In the genomic region with DNA sequence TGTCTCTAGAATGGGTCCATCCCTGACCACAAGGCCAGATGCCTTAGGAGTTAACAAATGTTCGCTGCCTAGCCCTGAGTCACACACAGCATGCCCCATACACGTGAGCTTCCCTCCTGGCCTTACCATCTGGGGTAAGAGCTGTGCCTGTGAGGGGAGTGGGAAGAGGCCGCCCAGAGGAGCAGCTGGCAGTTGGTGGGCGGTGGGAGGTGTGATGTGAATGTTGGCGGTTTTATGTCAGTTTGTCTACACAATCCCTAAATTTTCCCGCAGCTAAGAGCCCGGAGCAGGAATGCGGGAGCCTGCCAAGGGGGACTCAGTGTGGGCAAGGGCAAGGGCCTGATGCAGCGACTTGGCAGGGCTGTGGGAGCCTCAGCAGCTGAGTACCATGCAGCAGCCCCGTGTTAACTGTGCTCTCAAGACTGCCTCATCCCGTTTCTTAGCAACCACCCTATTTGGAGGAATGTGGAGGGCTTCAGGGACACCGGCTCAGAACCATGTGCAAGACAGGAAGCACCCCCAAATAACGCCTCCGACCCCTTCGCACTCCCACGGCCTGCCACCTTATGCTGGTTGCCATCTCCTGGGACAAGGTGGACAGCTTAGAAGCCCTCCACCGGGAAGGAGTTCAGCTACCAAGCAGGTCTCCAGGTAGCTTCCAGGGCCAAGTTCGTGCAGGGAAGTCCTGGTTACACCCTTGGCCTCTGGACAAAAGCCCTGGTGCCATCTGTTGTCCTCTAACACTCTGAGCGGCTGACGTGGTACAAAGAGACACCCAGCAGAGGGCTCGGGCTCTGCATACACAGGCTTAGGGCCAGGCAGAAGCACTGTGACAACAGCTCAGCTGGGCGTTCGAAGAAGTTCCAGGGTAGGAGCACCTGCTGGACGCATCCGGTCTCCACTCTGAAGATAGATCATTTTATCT, we compare ENCODE assay signal across 7 mouse cellular contexts. TPM values are rescaled to one million over a fixed set of nuclear protein-coding genes. Genes with fewer than 3 reads are reported as not detected.
DNase-seq lines count a peak whose midpoint lies in the region; ATAC-seq and TF ChIP-seq lines count a peak whose summit lies in the region.

No protein-coding gene starts in this region.

- in situ Hi-C loops in ES-E14 (cut with MboI; ENCODE audit: low sequenced_read_pairs in 2 of 2, unreplicated experiment in 2 of 2), result no loop called here

- peak overlapping the region; percentile 61 for H3K4me2 ChIP-seq in forebrain, embryonic 16.5 days (ENCODE audit: low read length)
- no peak overlapping the region for H3K4me2 ChIP-seq in myocyte (ENCODE audit: low read depth)

- H3K4me3 ChIP-seq in ES-E14 (ENCODE audit: insufficient read depth in 1 of 2, low read depth in 1 of 2, low read length in 2 of 2, poor library complexity in 1 of 2, severe bottlenecking in 1 of 2) (peak overlapping the region in 1 of 2 experiments; percentile 28; a peak in 1 of 4 replicates), myocyte (no peak overlapping the region)
- H3K4me3 ChIP-seq in brown adipose tissue, adult 24 weeks (ENCODE audit: insufficient read depth, low read depth, low read length), result no peak overlapping the region
- peak overlapping the region; percentile 29 for H3K4me3 ChIP-seq in forebrain, embryonic 16.5 days (replicated peaks; ENCODE audit: low read length)

- WGBS in forebrain, embryonic 16.5 days, result 13% methylated on average over 25 of the region's 25 CpGs

- H3K9ac ChIP-seq in ES-E14 (ENCODE audit: insufficient read depth, low read depth, low read length, poor library complexity, severe bottlenecking), result peak overlapping the region; percentile 8; the same call in 1 of the 2 replicates
- peak overlapping the region; percentile 23 for H3K9ac ChIP-seq in forebrain, embryonic 16.5 days (replicated peaks; ENCODE audit: low read depth, low read length)

- peak; percentile 94 for ATAC-seq in forebrain, embryonic 16.5 days

- H3K4me1 ChIP-seq in ES-E14 (ENCODE audit: control insufficient read depth in 2 of 2, insufficient read depth in 2 of 2, low read length in 2 of 2, poor library complexity in 1 of 2), result peaks cover 0 to 16% of the 10 kb centered on the region in 2 experiments; a peak in 2 of 4 replicates
- H3K4me1 ChIP-seq in brown adipose tissue, adult 24 weeks (ENCODE audit: control insufficient read depth, insufficient read depth, insufficient read length, low read length), result peaks cover 49% of the 10 kb centered on the region
- H3K4me1 ChIP-seq in forebrain, embryonic 16.5 days (replicated peaks; ENCODE audit: control insufficient read depth, insufficient read depth, low read length), result peaks cover 41% of the 10 kb centered on the region

- H3K79me2 ChIP-seq in myocyte (ENCODE audit: control insufficient read depth, insufficient read depth), result peaks cover 7% of the 10 kb centered on the region

- no peak for DNase-seq in ES-E14 (ENCODE audit: low read depth, low spot score)
- peak; percentile 95 for DNase-seq in layer of hippocampus, adult 9-11 months
- no peak for DNase-seq in kidney, postnatal 14 days
- no peak for DNase-seq in lung, postnatal 10 days

- H3K36me3 ChIP-seq in ES-E14 (ENCODE audit: control insufficient read depth, insufficient read depth, low read length, poor library complexity, severe bottlenecking) (no peaks in the 10 kb centered on the region), myocyte (ENCODE audit: control insufficient read depth, insufficient read depth) (no peaks in the 10 kb centered on the region)
- H3K36me3 ChIP-seq in forebrain, embryonic 16.5 days (ENCODE audit: control insufficient read depth, insufficient read depth), result no peaks in the 10 kb centered on the region

- H3K27me3 ChIP-seq in forebrain, embryonic 16.5 days (replicated peaks; ENCODE audit: control insufficient read depth, insufficient read depth, low read length), result no peaks in the 10 kb centered on the region
- no peaks in the 10 kb centered on the region for H3K27me3 ChIP-seq in myocyte (ENCODE audit: control insufficient read depth, insufficient read depth, insufficient read length)

- no peak for TF ChIP-seq POLR2A in myocyte (IDR thresholded peaks at IDR 0.05; ENCODE audit: insufficient read length, low read depth)

- no peaks in the 10 kb centered on the region for H3K9me3 ChIP-seq in ES-E14 (ENCODE audit: control insufficient read depth, insufficient read depth, low read depth, low read length)
- H3K9me3 ChIP-seq in forebrain, embryonic 16.5 days (ENCODE audit: control insufficient read depth, low read length), result no peaks in the 10 kb centered on the region

- no peak overlapping the region for H3ac ChIP-seq in myocyte (ENCODE audit: control insufficient read depth, insufficient read length)

- H3K27ac ChIP-seq in ES-E14 (ENCODE audit: insufficient read depth, low read depth, low read length, poor library complexity, severe bottlenecking), result no peak overlapping the region
- peak overlapping the region; percentile 65 for H3K27ac ChIP-seq in brown adipose tissue, adult 24 weeks (replicated peaks; ENCODE audit: low read depth, low read length)
- peak overlapping the region; percentile 93 for H3K27ac ChIP-seq in forebrain, embryonic 16.5 days (ENCODE audit: low read length)

TF ChIP-seq in ES-E14, 5 proteins besides CTCF, POLR2A, EP300 and RAD21:
- TF ChIP-seq ZC3H11A (IDR thresholded peaks at IDR 0.05; ENCODE audit: borderline replicate concordance, low read depth, low read length) (no peak), MAFK (IDR thresholded peaks at IDR 0.05; ENCODE audit: insufficient read depth, low read depth, low read length) (no peak), HCFC1 (IDR thresholded peaks at IDR 0.05; ENCODE audit: borderline replicate concordance, insufficient read depth, low read length) (no peak), CHD2 (IDR thresholded peaks at IDR 0.05; ENCODE audit: low read depth, low read length) (no peak), ZNF384 (IDR thresholded peaks at IDR 0.05; ENCODE audit: low read depth, low read length) (no peak)

TF ChIP-seq in myocyte, 11 proteins besides CTCF, POLR2A, EP300 and RAD21:
- TF ChIP-seq REST (IDR thresholded peaks at IDR 0.05; ENCODE audit: insufficient read depth, insufficient read length), result no peak
- peak in 2 of 3 experiments; percentile 71 to 86 for TF ChIP-seq MYOD1 (IDR thresholded peaks at IDR 0.05; ENCODE audit: control insufficient read depth in 1 of 3, insufficient read length in 2 of 3, low read depth in 2 of 3)
- no peak for TF ChIP-seq USF1 (IDR thresholded peaks at IDR 0.05; ENCODE audit: low read depth)
- TF ChIP-seq CEBPB (IDR thresholded peaks at IDR 0.05; ENCODE audit: insufficient read depth, poor library complexity, severe bottlenecking), result no peak
- TF ChIP-seq TCF3 (IDR thresholded peaks at IDR 0.05; ENCODE audit: insufficient read length, low read depth), result no peak
- no peak for TF ChIP-seq POLR2AphosphoS2 (IDR thresholded peaks at IDR 0.05; ENCODE audit: insufficient read length, low read depth)
- peak in 2 of 3 experiments; percentile 81 to 95 for TF ChIP-seq MYOG (IDR thresholded peaks at IDR 0.05; ENCODE audit: control insufficient read depth in 1 of 3, insufficient read depth in 1 of 3, insufficient read length in 2 of 3, low read depth in 2 of 3)
- TF ChIP-seq TCF12 (IDR thresholded peaks at IDR 0.05; ENCODE audit: insufficient read depth, poor library complexity, severe bottlenecking), result peak; percentile 50
- peak; percentile 6 for TF ChIP-seq MAX (IDR thresholded peaks at IDR 0.05; ENCODE audit: low read depth)
- peak; percentile 33 for TF ChIP-seq SRF (IDR thresholded peaks at IDR 0.05; ENCODE audit: control insufficient read depth, insufficient read length, low read depth)
- no peak for TF ChIP-seq E2F4 (IDR thresholded peaks at IDR 0.05; ENCODE audit: insufficient read depth)
TF ChIP-seq in myocyte: peak in this region for 5.

RNA-seq across cellular contexts. Expression of a gene that starts 35.5 kb away (rescaled TPM):
- total RNA-seq in ES-E14 (2012; rRNA removed), result 10.3 and 15.7 TPM in 2 replicates
- polyA plus RNA-seq in brown adipose tissue, adult 24 weeks (2012; ENCODE audit: insufficient read depth, insufficient read length, missing spikeins), result 8.0 and 14.4 TPM in 2 replicates
- 6.6 and 9.8 TPM in 2 replicates for polyA plus RNA-seq in forebrain, embryonic 16.5 days (2015; fragmentation: Nextera tagmentation; extraction: Ambion mirVana)
- 28.4 TPM for polyA plus RNA-seq in myocyte (2012; fragmentation: generic; extraction: Trizol)
